Mouse (Mus musculus) embryonic fibroblast, embryonic 13.5 days (primary cell): ENCODE data around the gene Pla2g2c.

ENCODE experiments used
- CTCF ChIP-seq: IDR thresholded peaks from 2 replicates; pipeline ENCODE4 v1.5.1; 2011; ENCODE audit warnings: mild to moderate bottlenecking, control low read depth, low read length, moderate library complexity, borderline replicate concordance; ENCODE audit not compliant: insufficient read depth
- POLR2A ChIP-seq: IDR thresholded peaks from 2 replicates; pipeline ENCODE4 v1.6.1; 2011; ENCODE audit warnings: low read depth, mild to moderate bottlenecking, control low read depth, low read length, moderate library complexity

GRCm38 (mm10) chr4:138723493-138724281 lies 905 bp upstream of the Pla2g2c start:
- TF ChIP-seq CTCF (no peak), POLR2A (no peak)
